Mouse (Mus musculus) CH12.LX (cell line): ENCODE data around the gene Slc6a19. TPM values are rescaled to one million over a fixed set of nuclear protein-coding genes. Genes with fewer than 3 reads are reported as not detected.
A peak's percentile ranks its signal among the peaks of the same experiment; 100 is the strongest.

Experiments used
- DNase-seq: peaks from one replicate; pipeline ENCODE4 v3.0.0-alpha.2; 2013; ENCODE audit errors: extremely low read depth
- H3K27ac ChIP-seq: 2 replicates; pipeline ENCODE4 v1.5.1; 2012; ENCODE audit warnings: low read depth, mild to moderate bottlenecking, control low read depth, moderate library complexity; ENCODE audit not compliant: insufficient read depth
- H3K27me3 ChIP-seq: replicated peaks from 2 replicates; pipeline ENCODE3; 2012; ENCODE audit warnings: inconsistent platforms
- H3K36me3 ChIP-seq, 2 experiments: replicated peaks in 1 of 2; 2 replicates each; pipeline versions ENCODE3 to v1.6.1; 2012; ENCODE audit warnings: inconsistent platforms in 1 of 2, low read length in 1 of 2, mild to moderate bottlenecking in 1 of 2, mixed read lengths in 1 of 2, moderate library complexity in 1 of 2; ENCODE audit not compliant: control insufficient read depth in 1 of 2, insufficient read depth in 1 of 2
- H3K4me1 ChIP-seq, 2 experiments: 2 replicates each; pipeline ENCODE4 v1.6.1; 2012; ENCODE audit warnings: inconsistent platforms in 1 of 2, moderate library complexity in 1 of 2; ENCODE audit not compliant: insufficient read depth in 2 of 2, control insufficient read depth in 1 of 2
- H3K4me2 ChIP-seq: 2 replicates; pipeline ENCODE4 v1.6.1; 2012; ENCODE audit warnings: low read depth, mild to moderate bottlenecking, control low read depth; ENCODE audit not compliant: poor library complexity, insufficient read depth, severe bottlenecking
- H3K4me3 ChIP-seq, 3 experiments: fragments of 150-350 bp in 1 of 3; sonication (generic) in 1 of 3; replicated peaks in 1 of 3; 2 replicates each; pipeline versions ENCODE3 to v1.5.1; 2011 to 2012; ENCODE audit warnings: low read depth in 2 of 3, low read length in 2 of 3, mild to moderate bottlenecking in 2 of 3, moderate library complexity in 2 of 3, control low read depth in 1 of 3, improper control_type of control experiment in 1 of 3, inconsistent platforms in 1 of 3, mixed read lengths in 1 of 3; ENCODE audit not compliant: poor library complexity in 1 of 3
- H3K79me2 ChIP-seq: replicated peaks from 2 replicates; pipeline ENCODE4 v1.6.1; 2012; ENCODE audit warnings: mild to moderate bottlenecking, moderate library complexity; ENCODE audit not compliant: control insufficient read depth, poor library complexity, insufficient read depth, severe bottlenecking; ENCODE audit errors: extremely low read depth
- H3K9ac ChIP-seq: 2 replicates; pipeline ENCODE4 v1.6.1; 2012; ENCODE audit warnings: low read depth, mild to moderate bottlenecking, control low read depth, moderate library complexity; ENCODE audit not compliant: insufficient read depth
- H3K9me3 ChIP-seq: replicated peaks from 2 replicates; pipeline ENCODE3; 2012; ENCODE audit warnings: low read length, inconsistent platforms, mixed read lengths
- CHD1 ChIP-seq: IDR thresholded peaks from 2 replicates; pipeline ENCODE4 v1.6.1; 2012; ENCODE audit warnings: low read depth, low read length, improper control_type of control experiment, inconsistent platforms
- ELF1 ChIP-seq: IDR thresholded peaks from 2 replicates; pipeline ENCODE4 v1.6.1; 2014; ENCODE audit warnings: low read depth, mild to moderate bottlenecking, inconsistent platforms, low read length, improper control_type of control experiment
- ETS1 ChIP-seq: conservative IDR thresholded peaks from 2 replicates; pipeline ENCODE4 v1.6.1; 2012; ENCODE audit warnings: low read depth, mild to moderate bottlenecking, inconsistent platforms, low read length, improper control_type of control experiment, moderate library complexity
- GABPA ChIP-seq: IDR thresholded peaks from 2 replicates; pipeline ENCODE4 v1.6.1; 2012; ENCODE audit warnings: low read depth, low read length, improper control_type of control experiment, inconsistent platforms; ENCODE audit not compliant: insufficient replicate concordance
- HCFC1 ChIP-seq: IDR thresholded peaks from 2 replicates; pipeline ENCODE4 v1.6.1; 2012; ENCODE audit warnings: low read depth, mild to moderate bottlenecking, inconsistent platforms, low read length, improper control_type of control experiment
- IRF4 ChIP-seq: IDR thresholded peaks from 2 replicates; pipeline ENCODE4 v1.6.1; 2014; ENCODE audit warnings: low read depth, mild to moderate bottlenecking, inconsistent platforms, low read length, improper control_type of control experiment
- JUN ChIP-seq: IDR thresholded peaks from 2 replicates; pipeline ENCODE4 v1.6.1; 2011; ENCODE audit warnings: low read depth, mild to moderate bottlenecking, low read length, improper control_type of control experiment, moderate library complexity; ENCODE audit not compliant: insufficient read depth
- JUND ChIP-seq: conservative IDR thresholded peaks from 2 replicates; pipeline ENCODE4 v1.6.1; 2011; ENCODE audit warnings: low read depth, low read length, improper control_type of control experiment
- MAX ChIP-seq: IDR thresholded peaks from 2 replicates; pipeline ENCODE4 v1.6.1; 2011; ENCODE audit warnings: low read length, improper control_type of control experiment
- MXI1 ChIP-seq: IDR thresholded peaks from 2 replicates; pipeline ENCODE4 v1.6.1; 2011; ENCODE audit warnings: mild to moderate bottlenecking, low read depth, low read length, improper control_type of control experiment
- NELFE ChIP-seq: IDR thresholded peaks from 2 replicates; pipeline ENCODE4 v1.6.1; 2011; ENCODE audit warnings: low read depth, low read length, improper control_type of control experiment
- NRF1 ChIP-seq: IDR thresholded peaks from 2 replicates; pipeline ENCODE4 v1.6.1; 2014; ENCODE audit warnings: low read depth, mild to moderate bottlenecking, inconsistent platforms, low read length, improper control_type of control experiment, moderate library complexity
- PAX5 ChIP-seq: IDR thresholded peaks from 2 replicates; pipeline ENCODE4 v1.6.1; 2012; ENCODE audit warnings: low read length, inconsistent platforms, mixed read lengths
- SMC3 ChIP-seq: IDR thresholded peaks from 2 replicates; pipeline ENCODE4 v1.6.1; 2011; ENCODE audit warnings: low read depth, low read length, improper control_type of control experiment
- UBTF ChIP-seq: IDR thresholded peaks from 2 replicates; pipeline ENCODE4 v1.6.1; 2012; ENCODE audit warnings: low read depth, mild to moderate bottlenecking, inconsistent platforms, low read length, improper control_type of control experiment, moderate library complexity
- USF1 ChIP-seq: IDR thresholded peaks from 2 replicates; pipeline ENCODE4 v1.6.1; 2014; ENCODE audit warnings: low read depth, mild to moderate bottlenecking, inconsistent platforms, low read length, improper control_type of control experiment
- USF2 ChIP-seq: conservative IDR thresholded peaks from 2 replicates; pipeline ENCODE4 v1.6.1; 2011; ENCODE audit warnings: low read depth, low read length, improper control_type of control experiment
- ZC3H11A ChIP-seq: IDR thresholded peaks from 2 replicates; pipeline ENCODE4 v1.6.1; 2012; ENCODE audit warnings: low read depth, mild to moderate bottlenecking, inconsistent platforms, low read length, improper control_type of control experiment
- ZKSCAN1 ChIP-seq: IDR thresholded peaks from 2 replicates; pipeline ENCODE4 v1.6.1; 2012; ENCODE audit warnings: low read depth, inconsistent platforms, low read length, improper control_type of control experiment, borderline replicate concordance
- ZMIZ1 ChIP-seq: IDR thresholded peaks from 2 replicates; pipeline ENCODE4 v1.6.1; 2012; ENCODE audit warnings: low read depth, mild to moderate bottlenecking, inconsistent platforms, low read length, improper control_type of control experiment
- dilution Hi-C: fragments of 300-500 bp; cut with MboI; formaldehyde crosslinking; loops from 2 replicates; pipeline ENCODE4 v1.14.3; 2020; ENCODE audit warnings: low sequenced_read_pairs; ENCODE audit not compliant: extremely low pct_unique_long_range_greater_than_20kb, extremely low pct_ligation_motif_present
- in situ Hi-C: fragments of 300-500 bp; cut with MboI; formaldehyde crosslinking; loops from 3 replicates; pipeline ENCODE4 v1.14.3; 2019; ENCODE audit warnings: low sequenced_read_pairs, low pct_ligation_motif_present, low pct_unique_long_range_greater_than_20kb, mixed read lengths
- polyA plus RNA-seq: library from polyadenylated mRNA; unstranded; fragments of >175 nt; gene quantifications from 2 replicates; pipeline ENCODE4 v1.2.1, GENCODE M21; 2012; ENCODE audit warnings: low read depth; ENCODE audit not compliant: insufficient read length
- total RNA-seq, 2 experiments: library from RNA; depleted of rRNA; stranded (reverse); fragments of 300-350 nt in 1 of 2; fragments of >200 nt in 1 of 2; gene quantifications; 2 replicates each; pipeline ENCODE4 v1.2.3; 2012 to 2014

Gene Slc6a19
- total and polyA plus RNA-seq, 3 experiments, result 0.13 TPM; not detected in 1

DNA sequence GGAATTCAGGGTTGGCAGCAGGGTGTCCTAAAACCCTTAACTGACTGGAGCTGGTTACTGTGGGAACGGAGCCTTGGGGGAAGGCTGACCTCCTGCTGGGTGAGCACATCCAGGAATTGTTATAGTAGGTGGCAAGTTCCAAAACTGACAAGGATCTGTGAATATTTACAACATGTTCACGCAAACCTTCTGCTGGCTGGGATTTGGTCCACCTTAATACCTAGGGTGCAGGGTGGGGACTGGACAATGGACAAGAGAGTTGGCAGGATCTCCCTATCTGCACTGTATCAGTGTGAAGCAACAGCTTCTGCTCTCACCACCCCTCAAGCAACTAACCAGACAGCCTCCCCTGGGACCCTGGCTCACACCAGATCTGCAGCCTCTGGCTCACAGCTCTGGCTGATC, 23.0 kb upstream of the Slc6a19 start:
- Histone ChIP-seq H3K79me2 (no peaks in the 10 kb centered on the region), H3K36me3 (no peaks in the 10 kb centered on the region), H3K4me2 (no peak overlapping the region), H3K4me3 (no peak overlapping the region), H3K9ac (no peak overlapping the region), H3K27ac (no peak overlapping the region), H3K27me3 (peaks cover 8% of the 10 kb centered on the region), H3K4me1 (0 out of 4 replicates have a peak, but pooled peaks cover 0 to 2% of the 10 kb centered on the region in 2 experiments), H3K9me3 (no peaks in the 10 kb centered on the region)
- dilution Hi-C loops (no loop called here), in situ Hi-C loops (loop anchor here (5.0 to 10.0 kb wide), 3 partner anchors 35 to 187 kb away; no protein-coding TSS in a partner anchor)
- TF ChIP-seq ZC3H11A (no peak), UBTF (no peak), ELF1 (no peak), MXI1 (no peak), CHD1 (no peak), GABPA (no peak), ZKSCAN1 (no peak), SMC3 (no peak), NELFE (no peak), USF2 (no peak), USF1 (no peak), JUN (no peak), JUND (no peak), IRF4 (no peak), HCFC1 (no peak), PAX5 (no peak), ETS1 (no peak), MAX (no peak), ZMIZ1 (no peak)
- no peak for DNase-seq

DNA sequence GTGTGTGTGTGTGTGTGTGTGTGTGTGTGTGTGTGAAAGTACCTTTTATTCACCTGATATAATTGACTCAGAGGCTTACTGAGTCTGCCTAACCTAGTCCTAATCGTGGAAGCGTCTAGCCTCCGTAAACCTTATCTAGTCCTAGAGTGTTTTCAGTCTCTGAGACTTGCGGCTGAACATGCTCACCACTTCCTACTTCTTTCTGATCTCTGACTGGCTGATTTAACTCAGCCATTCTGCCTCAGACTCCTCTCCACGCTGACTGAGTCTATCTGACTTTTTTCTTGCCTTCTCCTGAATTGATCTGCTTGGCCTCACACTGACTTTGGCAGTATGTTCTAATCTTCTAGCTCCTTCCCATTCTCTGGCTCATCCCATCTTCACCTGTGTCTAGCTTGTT, 20.6 kb upstream of the Slc6a19 start:
- Histone ChIP-seq H3K9me3 (no peaks in the 10 kb centered on the region), H3K36me3 (no peaks in the 10 kb centered on the region), H3K4me2 (peak overlapping the region; percentile 16; the same call in 1 of the 2 replicates), H3K4me3 (no peak overlapping the region), H3K9ac (no peak overlapping the region), H3K79me2 (no peaks in the 10 kb centered on the region), H3K27me3 (peaks cover 9% of the 10 kb centered on the region), H3K4me1 (0 out of 4 replicates have a peak, but pooled peaks cover 0 to 2% of the 10 kb centered on the region in 2 experiments), H3K27ac (no peak overlapping the region)
- in situ Hi-C loops (loop anchor here (5.0 to 10.0 kb wide), 3 partner anchors 37 to 189 kb away; no protein-coding TSS in a partner anchor), dilution Hi-C loops (no loop called here)
- no peak for DNase-seq
- TF ChIP-seq NRF1 (no peak), NELFE (no peak), SMC3 (no peak)
